Mouse (Mus musculus): ENCODE measurements around the gene Tmem87b.

The Tmem87b gene

GRCm38 (mm10) chr2:128887866-128888550 lies 70.1 kb downstream of the Tmem87b start:
- DNase-seq (ENCODE audit: low read depth, low spot score), result no peak

- DNase-seq (ENCODE audit: low read depth, low spot score), result no peak
Observed at GRCm38 (mm10) chr2:128890661-128891335, 72.9 kb downstream of the Tmem87b start.

- no peak for DNase-seq (ENCODE audit: low read depth, low spot score)
Observed at GRCm38 (mm10) chr2:128892180-128892721, 74.3 kb downstream of the Tmem87b start.

- DNase-seq (ENCODE audit: low read depth, low spot score), result no peak
Observed at GRCm38 (mm10) chr2:128902843-128903242, 84.9 kb downstream of the Tmem87b start.

DNA sequence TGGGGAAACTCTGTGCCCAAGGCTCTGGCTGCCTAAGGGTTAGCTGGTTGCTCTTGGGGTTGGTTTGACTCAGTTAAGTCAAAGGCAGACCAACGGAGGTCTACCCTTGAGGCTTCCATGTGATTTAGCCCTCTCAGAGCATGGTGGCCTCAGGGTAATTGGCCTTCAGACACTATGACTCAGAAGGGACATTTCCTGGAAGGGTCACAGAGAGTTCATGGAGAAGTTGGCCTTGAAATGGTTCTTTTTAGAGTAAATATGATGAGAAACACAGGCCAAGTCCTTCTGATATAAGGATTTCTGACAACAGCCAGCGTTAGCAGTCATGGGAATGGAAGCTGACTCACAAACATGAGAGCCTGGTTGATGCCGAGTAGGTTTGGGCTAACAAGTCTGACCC lies 85.7 kb downstream of the Tmem87b start:
- DNase-seq (ENCODE audit: low read depth, low spot score), result no peak
